Mouse (Mus musculus): ENCODE measurements around the gene Spag16.

Spag16 gene

DNA sequence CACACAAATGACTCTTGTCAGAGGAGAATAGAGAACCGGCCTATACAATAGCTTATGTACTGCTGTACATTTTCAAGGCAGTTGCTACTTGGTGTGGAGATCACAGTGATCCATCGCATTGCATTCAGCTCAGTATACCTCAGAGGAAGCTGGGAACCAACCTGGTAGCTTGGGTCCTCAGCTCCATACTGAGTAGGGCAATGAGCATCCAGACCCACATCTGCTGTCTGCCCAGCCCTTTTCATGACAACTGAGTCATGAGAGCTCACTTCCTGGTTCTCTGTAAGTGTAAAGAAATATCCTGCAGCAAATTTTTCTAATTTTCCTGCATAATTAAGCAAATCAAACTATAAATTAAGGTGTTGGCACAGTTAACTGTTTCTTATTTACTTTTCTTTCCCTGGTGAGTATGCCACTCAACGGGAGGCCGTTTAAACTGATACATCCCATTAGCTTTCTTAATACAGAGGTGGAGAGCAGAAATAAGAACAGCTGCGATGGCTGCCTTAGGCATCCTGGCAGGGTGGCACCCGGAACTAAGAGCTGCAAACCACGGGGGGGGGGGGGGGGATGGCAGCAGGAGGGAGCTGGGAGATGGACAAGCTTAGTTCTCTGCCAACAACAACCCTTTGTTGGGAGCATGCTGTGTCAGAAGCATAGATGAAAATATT, 255.6 kb downstream of the Spag16 start:
- DNase-seq (ENCODE audit: inconsistent age in 2 of 2, low spot score in 1 of 2), result no peak

DNA sequence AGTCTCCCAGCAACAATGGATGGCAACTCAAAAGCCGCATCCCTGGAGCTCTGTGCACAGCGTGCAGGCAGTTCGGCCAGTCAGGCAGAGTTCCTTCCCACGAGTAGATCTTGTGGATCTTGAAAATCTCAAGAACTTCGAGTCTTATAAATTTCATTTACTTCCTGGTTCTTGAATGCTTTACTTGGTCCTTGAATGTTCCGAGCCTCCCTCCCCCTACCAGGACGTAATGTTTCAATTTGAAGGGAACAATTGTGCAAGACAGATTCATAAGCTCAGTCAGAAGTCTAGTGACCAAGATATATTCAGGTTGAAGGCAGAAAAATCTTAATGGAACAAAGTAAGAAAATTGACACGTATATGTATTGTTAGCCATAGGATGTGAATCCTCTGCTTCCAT, 277.9 kb downstream of the Spag16 start:
- no peak for DNase-seq (ENCODE audit: inconsistent age in 2 of 2, low spot score in 1 of 2)

GRCm38 (mm10) chr1:70116212-70116982, 289.6 kb downstream of the Spag16 start:
- no peak for DNase-seq (ENCODE audit: inconsistent age in 2 of 2, low spot score in 1 of 2)

GRCm38 (mm10) chr1:70128035-70128434, 301.3 kb downstream of the Spag16 start:
- DNase-seq (ENCODE audit: inconsistent age in 2 of 2, low spot score in 1 of 2), result peak in 1 of 2 experiments; percentile 56

DNA sequence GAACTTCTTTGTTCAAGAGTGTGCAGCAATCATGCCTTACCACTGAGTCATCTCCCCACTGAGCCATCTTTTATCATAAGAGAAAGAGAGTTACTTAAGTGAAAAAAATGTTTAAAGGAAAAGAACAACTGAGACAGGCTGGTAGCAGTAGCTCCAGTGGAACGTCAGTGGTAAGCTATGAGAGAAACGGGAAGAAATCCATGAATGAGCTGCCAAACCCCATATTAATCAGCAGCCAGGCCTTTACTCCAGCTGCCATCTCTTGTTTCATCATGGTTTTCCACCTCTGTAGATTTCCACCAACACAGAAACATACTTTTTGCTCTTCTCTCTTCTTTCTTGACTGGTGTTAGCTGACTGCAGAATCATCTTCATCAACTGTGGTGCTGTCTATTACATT, 308.8 kb downstream of the Spag16 start:
- DNase-seq (ENCODE audit: inconsistent age in 2 of 2, low spot score in 1 of 2), result no peak

DNA sequence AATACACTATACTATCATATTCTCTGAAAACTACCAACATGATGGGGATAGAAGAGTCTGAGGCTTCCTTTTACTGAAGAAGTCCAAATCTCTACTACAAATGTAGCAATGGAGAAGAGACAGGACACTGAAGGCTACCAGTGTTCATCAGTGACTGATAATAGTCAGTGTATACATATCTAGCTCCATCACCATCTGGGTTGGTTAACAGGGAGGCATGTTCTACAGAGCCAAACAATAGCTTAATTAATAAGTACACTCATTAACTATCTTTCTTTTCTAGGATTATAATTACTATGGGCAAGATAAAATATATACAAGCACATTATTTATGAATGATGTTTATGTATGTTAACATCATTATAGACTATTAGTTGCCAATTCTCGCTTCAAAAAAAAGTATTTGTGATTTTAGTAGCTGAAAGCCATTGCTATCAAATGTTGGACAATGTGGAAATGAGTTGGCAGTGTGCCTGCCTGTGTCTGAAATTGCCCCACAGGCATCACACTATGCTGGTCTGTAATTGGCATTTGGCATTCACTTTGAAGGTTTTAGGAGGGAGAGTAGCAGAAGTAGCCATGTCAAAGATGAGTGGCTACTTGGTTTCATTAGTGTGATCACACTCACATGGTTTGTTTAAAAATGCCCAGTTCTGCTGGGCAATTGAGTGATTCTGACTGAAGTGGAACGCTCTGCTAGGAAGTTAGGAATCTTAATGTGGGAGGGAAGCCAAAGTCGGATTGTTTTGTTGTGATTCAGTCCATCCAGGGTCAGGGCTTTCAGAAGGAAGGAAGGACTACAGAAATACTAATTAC, 338.8 kb downstream of the Spag16 start:
- peak in 1 of 2 experiments; percentile 43 for DNase-seq (ENCODE audit: inconsistent age in 2 of 2, low spot score in 1 of 2)

DNA sequence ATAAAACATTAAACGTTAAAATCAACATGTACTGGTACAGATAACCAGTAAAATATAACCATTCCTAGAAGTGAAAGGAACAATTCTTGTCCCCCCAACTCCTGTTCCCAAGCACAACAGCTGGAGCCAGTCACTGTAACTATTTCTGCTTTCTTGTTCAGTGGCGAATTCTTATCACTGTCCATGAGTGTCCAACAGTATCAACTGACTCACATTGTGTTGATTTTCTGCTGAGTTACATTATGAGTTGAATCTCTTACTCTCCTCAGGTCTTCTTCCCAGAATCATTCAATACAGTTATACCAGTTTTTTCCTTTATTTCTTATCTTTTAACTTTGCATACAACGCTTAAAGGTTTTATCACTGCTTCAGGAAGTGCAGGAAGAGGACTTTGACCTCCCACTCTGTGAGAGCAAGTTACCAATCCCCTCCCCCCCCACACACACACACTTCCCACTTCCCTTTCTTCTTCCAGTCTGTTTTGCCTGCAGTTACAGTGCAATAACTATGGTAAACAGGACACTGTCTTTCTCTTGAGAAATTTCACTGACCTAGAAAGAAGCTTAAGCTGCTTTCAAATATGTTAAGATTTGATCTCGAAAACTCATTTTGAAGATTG, 353.5 kb downstream of the Spag16 start:
- DNase-seq (ENCODE audit: inconsistent age in 2 of 2, low spot score in 1 of 2), result no peak

- no peak for DNase-seq (ENCODE audit: inconsistent age in 2 of 2, low spot score in 1 of 2)
Observed at GRCm38 (mm10) chr1:70264815-70265214, 438.0 kb downstream of the Spag16 start.

- no peak for DNase-seq (ENCODE audit: inconsistent age in 2 of 2, low spot score in 1 of 2)
Observed at GRCm38 (mm10) chr1:70265920-70266505, 439.2 kb downstream of the Spag16 start.

GRCm38 (mm10) chr1:70270139-70270538, 443.4 kb downstream of the Spag16 start:
- DNase-seq (ENCODE audit: inconsistent age in 2 of 2, low spot score in 1 of 2), result peak in 1 of 2 experiments; percentile 60

DNA sequence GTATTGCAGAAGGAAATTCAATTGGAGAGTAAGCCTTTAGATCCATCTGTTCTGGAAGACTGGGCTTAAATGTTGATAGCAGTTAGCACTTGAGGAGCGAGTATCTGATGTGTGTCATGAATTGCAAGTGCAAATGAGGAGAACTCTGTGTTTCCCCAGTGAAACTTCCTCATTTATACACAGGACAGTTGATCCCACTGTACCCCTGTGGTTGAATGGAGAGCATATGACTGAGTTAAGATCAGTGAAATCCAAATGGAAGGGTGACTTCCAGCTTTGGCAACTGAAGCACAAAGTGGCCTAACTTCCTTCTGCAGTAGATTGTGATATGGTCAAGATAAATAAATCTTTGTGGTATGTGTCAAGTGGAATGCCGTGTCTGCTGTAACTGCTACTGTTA, 446.0 kb downstream of the Spag16 start:
- DNase-seq (ENCODE audit: inconsistent age in 2 of 2, low spot score in 1 of 2), result no peak

DNA sequence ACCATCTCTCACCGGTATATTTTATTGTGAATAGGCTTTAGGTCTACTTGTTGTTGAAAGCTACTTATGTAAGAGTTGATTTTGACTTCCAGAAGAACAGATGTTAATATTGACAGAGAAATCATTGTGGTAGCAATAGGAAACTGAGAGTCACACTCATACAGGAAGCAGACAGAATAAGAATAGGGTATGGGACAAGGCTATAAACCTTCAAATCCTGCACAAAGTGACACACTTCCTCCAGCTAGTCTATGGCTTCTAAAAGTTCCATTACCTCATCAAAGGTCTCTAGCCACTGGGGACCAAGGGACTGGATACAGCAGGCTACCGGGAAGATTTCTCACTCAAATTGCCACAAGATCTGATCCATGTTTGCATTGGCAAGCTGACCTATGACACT, 452.5 kb downstream of the Spag16 start:
- no peak for DNase-seq (ENCODE audit: inconsistent age in 2 of 2, low spot score in 1 of 2)

DNA sequence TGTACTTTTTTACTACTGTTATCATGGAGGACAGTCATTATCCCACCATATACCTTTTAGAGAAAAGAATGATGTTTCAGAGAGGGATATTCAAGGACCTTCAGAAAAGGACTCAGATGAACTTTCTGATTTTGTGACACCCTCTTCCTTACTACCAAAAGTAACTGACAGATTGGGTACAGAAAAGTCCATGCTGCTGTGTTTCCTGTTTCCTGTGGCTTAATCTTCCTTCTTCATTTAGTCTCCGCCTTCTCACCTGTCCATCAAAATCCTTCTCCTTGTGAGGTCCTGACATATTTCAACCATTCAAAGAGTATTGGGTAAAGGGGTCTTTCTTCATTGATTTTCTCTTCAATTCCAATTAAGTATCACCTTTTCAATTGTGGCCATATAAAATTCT, 456.6 kb downstream of the Spag16 start:
- no peak for DNase-seq (ENCODE audit: inconsistent age in 2 of 2, low spot score in 1 of 2)

- DNase-seq (ENCODE audit: inconsistent age in 2 of 2, low spot score in 1 of 2), result no peak
Observed at GRCm38 (mm10) chr1:70284140-70284539, 457.4 kb downstream of the Spag16 start.

DNA sequence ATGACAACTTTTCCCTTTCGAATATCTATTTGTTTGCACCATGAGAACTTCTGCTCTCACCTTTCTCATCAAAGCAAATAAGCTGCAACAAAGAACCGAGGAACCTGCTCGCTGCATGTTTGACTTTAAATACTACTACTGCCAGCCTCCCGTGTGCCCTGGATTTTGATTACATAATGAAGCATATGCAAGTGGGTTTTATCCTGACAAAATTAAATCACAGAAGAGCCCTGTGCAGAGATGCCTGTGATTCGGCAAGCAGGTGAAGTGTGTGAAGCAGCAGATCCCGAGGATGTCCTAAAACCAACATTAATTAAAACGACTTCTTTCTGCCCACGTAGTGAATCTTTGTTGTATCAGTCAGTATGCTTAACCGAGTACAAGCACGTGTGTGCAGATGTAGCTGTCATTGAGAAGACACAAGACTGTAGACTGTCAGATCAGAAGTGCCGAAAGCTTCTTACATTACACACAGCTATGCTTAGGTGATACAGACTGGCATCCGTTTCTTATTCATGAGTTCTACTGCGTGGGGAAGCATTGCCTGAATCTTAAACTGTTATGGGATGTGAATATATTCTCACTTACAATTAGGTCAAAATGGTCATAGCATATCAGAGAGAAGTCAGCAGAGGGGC, 489.5 kb downstream of the Spag16 start:
- no peak for DNase-seq (ENCODE audit: inconsistent age in 2 of 2, low spot score in 1 of 2)

DNA sequence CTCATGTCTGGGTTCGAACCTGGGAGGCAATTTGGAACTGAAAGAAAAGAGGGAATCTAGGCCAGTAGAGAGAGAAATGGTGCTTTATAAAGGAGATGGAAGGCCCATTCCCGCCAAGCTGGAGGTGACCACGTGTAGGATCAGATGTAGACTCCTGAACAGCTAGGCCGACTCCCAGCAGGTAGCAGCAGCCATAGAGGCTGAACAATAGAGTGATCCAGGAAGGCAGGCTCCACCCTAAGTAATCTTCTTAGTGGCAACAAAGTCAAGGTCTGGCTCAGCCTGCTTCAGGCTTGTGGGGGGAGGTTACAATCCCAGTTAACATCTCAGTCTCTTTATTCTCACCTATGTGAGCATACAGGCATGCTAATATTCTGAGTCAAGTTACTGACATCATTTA, 494.2 kb downstream of the Spag16 start:
- DNase-seq (ENCODE audit: inconsistent age in 2 of 2, low spot score in 1 of 2), result no peak

GRCm38 (mm10) chr1:70346179-70346578, 519.4 kb downstream of the Spag16 start:
- no peak for DNase-seq (ENCODE audit: inconsistent age in 2 of 2, low spot score in 1 of 2)

- DNase-seq (ENCODE audit: inconsistent age in 2 of 2, low spot score in 1 of 2), result no peak
Observed at GRCm38 (mm10) chr1:70351371-70351770, 524.6 kb downstream of the Spag16 start.

DNA sequence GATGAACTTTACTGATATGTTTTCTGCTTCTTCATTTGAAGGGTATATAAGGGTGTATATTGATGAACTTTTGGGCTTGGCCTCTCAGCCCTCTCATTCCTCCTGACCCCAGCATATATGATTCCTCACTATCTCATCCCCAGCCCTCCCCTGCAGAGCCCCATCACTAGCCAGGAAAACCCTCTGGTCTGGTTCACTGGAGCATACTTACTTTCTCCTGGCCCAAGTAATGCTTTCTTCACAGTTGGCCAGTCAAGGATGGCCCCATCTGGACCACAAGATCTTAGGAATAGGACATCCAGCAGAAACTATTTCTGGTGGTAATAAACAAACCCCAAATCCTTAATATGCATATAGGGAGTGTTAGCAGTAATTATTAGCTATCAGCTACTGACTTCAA, 527.2 kb downstream of the Spag16 start:
- DNase-seq (ENCODE audit: inconsistent age in 2 of 2, low spot score in 1 of 2), result no peak

DNA sequence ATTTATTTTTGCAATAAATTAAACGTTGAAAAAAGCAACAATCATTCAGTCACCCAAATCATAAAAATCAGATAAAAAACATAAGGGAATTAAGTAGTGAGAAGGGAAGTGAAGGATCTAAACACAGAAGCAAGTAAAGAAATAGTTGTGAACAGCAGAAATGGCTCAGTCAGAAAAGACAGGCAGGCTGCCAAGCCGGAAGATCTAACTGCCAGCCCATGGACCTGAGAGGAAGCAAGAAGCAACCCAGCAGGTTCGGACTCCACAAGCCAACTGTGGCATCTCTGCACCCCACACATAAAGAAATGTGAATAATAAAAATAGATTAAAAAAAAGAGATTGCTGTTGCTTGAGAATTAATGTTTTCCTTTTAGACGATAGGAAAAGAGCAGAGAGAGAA, 545.0 kb downstream of the Spag16 start:
- DNase-seq (ENCODE audit: inconsistent age in 2 of 2, low spot score in 1 of 2), result no peak

DNA sequence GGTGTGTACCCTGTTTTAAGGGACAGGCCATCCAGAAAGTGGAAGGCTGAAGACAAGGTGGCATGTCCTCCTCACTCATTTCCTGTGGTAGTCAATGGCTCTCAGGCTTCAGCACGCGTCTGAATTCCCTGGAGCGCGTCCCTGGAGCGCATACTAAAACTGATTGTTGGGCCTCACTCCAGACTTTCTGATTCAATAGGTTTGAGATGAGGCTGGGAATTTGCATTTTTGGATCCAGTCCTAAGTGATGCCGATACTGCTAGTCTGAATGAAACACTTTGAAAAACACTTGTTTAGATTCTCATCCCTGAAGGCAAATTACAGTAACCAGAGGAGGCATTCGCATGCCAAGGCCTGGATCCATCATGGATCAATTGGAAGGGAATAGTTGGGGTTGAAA, 553.3 kb downstream of the Spag16 start:
- DNase-seq (ENCODE audit: inconsistent age in 2 of 2, low spot score in 1 of 2), result no peak
